Mouse (Mus musculus): ENCODE measurements around the gene Zfp781. TPM values are rescaled to one million over a fixed set of nuclear protein-coding genes. Genes with fewer than 3 reads are reported as not detected.
"Not testable (repeated sequence)": the region's sequence is repeated elsewhere in the genome, so short reads cannot be mapped to it uniquely, and the experiment has no call there.

Gene Zfp781
- 1 to 10 TPM; 1.1 to 2.0 TPM for polyA plus RNA-seq (2017; shearing (Covaris generic))

- ATAC-seq: peak; percentile 97
These were observed at the start of gene Zfp781 for GRCm38 (mm10) chr10:81929842-81930743. TSS of gene Zfp781 (minus strand) at chr10:81930480.

- ATAC-seq: not testable (repeated sequence)
These were observed 48.2 kb upstream of the Zfp781 start for GRCm38 (mm10) chr10:81978365-81979003.

- ATAC-seq: not testable (repeated sequence)
These were observed 451 bp upstream of the Zfp781 start for GRCm38 (mm10) chr10:81930744-81931118.

- peak; percentile 98 for ATAC-seq
These were observed 66.6 kb downstream of the Zfp781 start, which contains the start of gene Gm32687 for GRCm38 (mm10) chr10:81863409-81864407. TSS of gene Gm32687 (plus strand) at chr10:81863934.

Other genes with a start within 250 kb of the Zfp781 start
- gene Zfp433, start 225.7 kb downstream of the Zfp781 start, polyA plus RNA-seq (2017; shearing (Covaris generic)): 10 to 100 TPM; 18.0 to 19.1 TPM
- 1 to 10 TPM; 8.6 to 9.7 TPM for gene Gm3055, start 159.3 kb downstream of the Zfp781 start, polyA plus RNA-seq (2017; shearing (Covaris generic))
- gene Gm4767, start 118.3 kb downstream of the Zfp781 start, polyA plus RNA-seq (2017; shearing (Covaris generic)): 1 to 10 TPM; 4.5 to 5.6 TPM
- gene Gm32687, start 66.5 kb downstream of the Zfp781 start, polyA plus RNA-seq (2017; shearing (Covaris generic)): 10 to 100 TPM; 10.5 to 12.7 TPM
- 10 to 100 TPM; 12.3 to 20.0 TPM for gene Zfp873, start 117.6 kb upstream of the Zfp781 start, polyA plus RNA-seq (2017; shearing (Covaris generic))
- gene BC024063, start 152.9 kb upstream of the Zfp781 start, polyA plus RNA-seq (2017; shearing (Covaris generic)): 1 to 10 TPM; 4.1 to 5.6 TPM
- 10 to 100 TPM in 1 of 2 experiments, 1 to 10 TPM in 1; 9.0 to 13.8 TPM for gene AU041133, start 197.5 kb upstream of the Zfp781 start, polyA plus RNA-seq (2017; shearing (Covaris generic))

Measured in CD4-positive, CD25-positive, alpha-beta regulatory T cell, adult 4 months (primary cell).